Mouse (Mus musculus) heart, adult 2 months (tissue): Measurements from ENCODE around the gene Zan. TPM values are rescaled to one million over a fixed set of nuclear protein-coding genes. Genes with fewer than 3 reads are reported as not detected.
"Not testable (repeated sequence)": the region's sequence is repeated elsewhere in the genome, so short reads cannot be mapped to it uniquely, and the experiment has no call there.

ENCODE experiments used
- DNase-seq, 2 experiments: peaks; one replicate each; pipeline ENCODE4 v3.0.0; 2021
- H3K27ac ChIP-seq: fragments of 200-600 bp; 2 replicates; pipeline ENCODE4 v1.8.1; 2022
- H3K27me3 ChIP-seq: fragments of 200-500 bp; 2 replicates; pipeline ENCODE4 v1.6.1; 2012; ENCODE audit warnings: mild to moderate bottlenecking, low read length, inconsistent platforms, mixed read lengths; ENCODE audit not compliant: control insufficient read depth, insufficient read depth
- H3K36me3 ChIP-seq: fragments of 200-500 bp; 2 replicates; pipeline ENCODE4 v1.6.1; 2012; ENCODE audit warnings: low read length, inconsistent platforms; ENCODE audit not compliant: control insufficient read depth, insufficient read depth
- H3K4me1 ChIP-seq: fragments of 200-500 bp; 2 replicates; pipeline ENCODE4 v1.6.1; 2011; ENCODE audit warnings: low read length; ENCODE audit not compliant: control insufficient read depth, insufficient read depth
- H3K4me3 ChIP-seq: fragments of 200-600 bp; 2 replicates; pipeline ENCODE4 v1.8.1; 2022
- H3K79me2 ChIP-seq: fragments of 200-500 bp; replicated peaks from 2 replicates; pipeline ENCODE4 v1.6.1; 2012; ENCODE audit warnings: mild to moderate bottlenecking, inconsistent platforms, low read length, moderate library complexity, mixed read lengths; ENCODE audit not compliant: control insufficient read depth, insufficient read depth
- H3K9ac ChIP-seq: fragments of 200-500 bp; 2 replicates; pipeline ENCODE4 v1.6.1; 2012; ENCODE audit warnings: low read depth, mild to moderate bottlenecking, control low read depth, inconsistent platforms, low read length, mixed read lengths
- CTCF ChIP-seq: fragments of 200-600 bp; IDR thresholded peaks from 2 replicates; pipeline ENCODE4 v1.8.1; 2022; ENCODE audit warnings: antibody characterized with exemption, mild to moderate bottlenecking, moderate library complexity
- EP300 ChIP-seq: fragments of 200-500 bp; IDR thresholded peaks from 2 replicates; pipeline ENCODE4 v1.6.1; 2011; ENCODE audit warnings: low read depth, low read length, control low read depth; ENCODE audit not compliant: insufficient read depth
- POLR2A ChIP-seq: fragments of 200-500 bp; IDR thresholded peaks from 2 replicates; pipeline ENCODE4 v1.6.1; 2011; ENCODE audit warnings: mild to moderate bottlenecking, low read depth, low read length, control low read depth; ENCODE audit not compliant: insufficient read depth
- WGBS: fragments of 180-500 bp; shearing (Covaris S2); methylation state at CpG from one replicate; pipeline ENCODE4 v1.1.7; 2018; 5-methylcytosine and 5-hydroxymethylcytosine counted together
- intact Hi-C: fragments of 180-260 bp; cut with DNase I; formaldehyde crosslinking; loops from one replicate; pipeline ENCODE4 v1.15.1; 2025
- polyA plus RNA-seq: library from polyadenylated mRNA; depleted of rRNA; stranded (reverse); fragments of >200 nt; gene quantifications from 2 replicates; pipeline ENCODE4 v1.2.3, GENCODE M21; 2012
- total RNA-seq, 2 experiments: library from RNA; stranded (reverse); gene quantifications; 2 replicates each; pipeline ENCODE4 v1.2.3; 2021

Gene Zan
- total and polyA plus RNA-seq, 3 experiments, result 0.02 TPM; not detected in 2

GRCm38 (mm10) chr5:137445536-137445935 lies 31.3 kb downstream of the Zan start:
- H3K9ac ChIP-seq, result no peak overlapping the region

GRCm38 (mm10) chr5:137440216-137440855 lies 36.5 kb downstream of the Zan start:
- Histone ChIP-seq H3K27me3 (no peaks in the 10 kb centered on the region), H3K9ac (no peak overlapping the region), H3K4me1 (no peaks in the 10 kb centered on the region), H3K27ac (no peak overlapping the region), H3K79me2 (no peaks in the 10 kb centered on the region), H3K36me3 (no peaks in the 10 kb centered on the region), H3K4me3 (no peak overlapping the region)
- intact Hi-C loops, result no loop called here
- 69% methylated on average over 11 of the region's 11 CpGs for WGBS
- TF ChIP-seq CTCF, result no peak
- TF ChIP-seq EP300, result no peak
- no peak for TF ChIP-seq POLR2A
- DNase-seq, result no peak

More at GRCm38 (mm10) chr5:137445536-137445935, 31.3 kb downstream of the Zan start:
- TF ChIP-seq CTCF, result no peak
- TF ChIP-seq EP300, result no peak
- TF ChIP-seq POLR2A, result no peak
- intact Hi-C loops, result no loop called here
- H3K36me3 ChIP-seq, result no peaks in the 10 kb centered on the region
- no peaks in the 10 kb centered on the region for H3K27me3 ChIP-seq
- no peak overlapping the region for H3K27ac ChIP-seq
- no peak for DNase-seq
- no peaks in the 10 kb centered on the region for H3K4me1 ChIP-seq
- no peak overlapping the region for H3K4me3 ChIP-seq
- no peaks in the 10 kb centered on the region for H3K79me2 ChIP-seq

- intact Hi-C loops, result no loop called here
- 44% methylated on average over 6 of the region's 6 CpGs for WGBS
- TF ChIP-seq POLR2A, result no peak
- TF ChIP-seq EP300, result no peak
- TF ChIP-seq CTCF, result no peak
- Histone ChIP-seq H3K79me2 (no peaks in the 10 kb centered on the region), H3K27me3 (no peaks in the 10 kb centered on the region), H3K27ac (no peak overlapping the region), H3K36me3 (no peaks in the 10 kb centered on the region), H3K4me3 (no peak overlapping the region), H3K9ac (no peak overlapping the region), H3K4me1 (no peaks in the 10 kb centered on the region)
- no peak for DNase-seq
Measured at GRCm38 (mm10) chr5:137433889-137434288, 43.0 kb downstream of the Zan start.

- WGBS, result 85% methylated on average over 4 of the region's 4 CpGs
- DNase-seq, H3K27ac ChIP-seq, intact Hi-C loops, H3K36me3 ChIP-seq, H3K4me3 ChIP-seq, H3K9ac ChIP-seq, H3K79me2 ChIP-seq, H3K4me1 ChIP-seq, H3K27me3 ChIP-seq: not testable (repeated sequence)
Measured at GRCm38 (mm10) chr5:137430402-137430801, 46.5 kb downstream of the Zan start.

GRCm38 (mm10) chr5:137425648-137426047 lies 51.2 kb downstream of the Zan start:
- Histone ChIP-seq H3K36me3 (no peaks in the 10 kb centered on the region), H3K27ac (no peak overlapping the region), H3K79me2 (no peaks in the 10 kb centered on the region), H3K27me3 (no peaks in the 10 kb centered on the region), H3K4me1 (no peaks in the 10 kb centered on the region), H3K9ac (no peak overlapping the region), H3K4me3 (no peak overlapping the region)
- intact Hi-C loops, result no loop called here
- WGBS, result 45% methylated on average over 6 of the region's 6 CpGs
- DNase-seq, result no peak
- TF ChIP-seq CTCF, result no peak
- no peak for TF ChIP-seq POLR2A
- no peak for TF ChIP-seq EP300

GRCm38 (mm10) chr5:137419841-137420240 lies 57.0 kb downstream of the Zan start:
- no peaks in the 10 kb centered on the region for H3K4me1 ChIP-seq
- H3K27me3 ChIP-seq, result no peaks in the 10 kb centered on the region
- H3K36me3 ChIP-seq, result no peaks in the 10 kb centered on the region
- no peak for DNase-seq
- H3K4me3 ChIP-seq, result no peak overlapping the region
- no peaks in the 10 kb centered on the region for H3K79me2 ChIP-seq
- intact Hi-C loops, result no loop called here
- H3K9ac ChIP-seq, result no peak overlapping the region
- TF ChIP-seq EP300 (no peak), CTCF (no peak), POLR2A (no peak)
- H3K27ac ChIP-seq, result no peak overlapping the region
- WGBS, result 66% methylated on average over 4 of the region's 4 CpGs
